Mouse (Mus musculus) adrenal gland, adult (tissue): ENCODE data around the gene Kcnt2.

Source experiments
- DNase-seq, 2 experiments: peaks; one replicate each; pipeline ENCODE4 v3.0.0; 2022 to 2023; ENCODE audit warnings: low spot score in 1 of 2; ENCODE audit not compliant: inconsistent age in 2 of 2

Kcnt2 gene

GRCm38 (mm10) chr1:140489816-140490215 lies 243.9 kb downstream of the Kcnt2 start:
- DNase-seq: no peak

- DNase-seq: no peak
Measured at GRCm38 (mm10) chr1:140491406-140491805, 245.4 kb downstream of the Kcnt2 start.

GRCm38 (mm10) chr1:140492237-140492636 lies 246.3 kb downstream of the Kcnt2 start:
- no peak for DNase-seq

- DNase-seq: no peak
Measured at GRCm38 (mm10) chr1:140513451-140513850, 267.5 kb downstream of the Kcnt2 start.

GRCm38 (mm10) chr1:140531285-140531908 lies 285.4 kb downstream of the Kcnt2 start:
- peak; percentile 11 to 70 for DNase-seq

GRCm38 (mm10) chr1:140534849-140535248 lies 288.9 kb downstream of the Kcnt2 start:
- no peak for DNase-seq

- peak in 1 of 2 experiments; percentile 27 for DNase-seq
Measured at GRCm38 (mm10) chr1:140542066-140542465, 296.1 kb downstream of the Kcnt2 start.

- no peak for DNase-seq
Measured at GRCm38 (mm10) chr1:140548711-140549110, 302.8 kb downstream of the Kcnt2 start.

GRCm38 (mm10) chr1:140560801-140561200 lies 314.8 kb downstream of the Kcnt2 start:
- no peak for DNase-seq

GRCm38 (mm10) chr1:140572141-140572540 lies 326.2 kb downstream of the Kcnt2 start:
- DNase-seq: no peak

- no peak for DNase-seq
Measured at GRCm38 (mm10) chr1:140578607-140579006, 332.6 kb downstream of the Kcnt2 start.

- no peak for DNase-seq
Measured at GRCm38 (mm10) chr1:140588302-140588701, 342.3 kb downstream of the Kcnt2 start.

- DNase-seq: no peak
Measured at GRCm38 (mm10) chr1:140608765-140609297, 362.9 kb downstream of the Kcnt2 start.

GRCm38 (mm10) chr1:140613101-140613500 lies 367.1 kb downstream of the Kcnt2 start:
- DNase-seq: no peak

GRCm38 (mm10) chr1:140614840-140615239 lies 368.9 kb downstream of the Kcnt2 start:
- no peak for DNase-seq

GRCm38 (mm10) chr1:140618164-140618563 lies 372.2 kb downstream of the Kcnt2 start:
- DNase-seq: no peak

- DNase-seq: no peak
Measured at GRCm38 (mm10) chr1:140624918-140625317, 379.0 kb downstream of the Kcnt2 start.

- no peak for DNase-seq
Measured at GRCm38 (mm10) chr1:140659607-140660340, 413.8 kb downstream of the Kcnt2 start.

GRCm38 (mm10) chr1:140660751-140661403 lies 414.9 kb downstream of the Kcnt2 start:
- no peak for DNase-seq

- peak in 1 of 2 experiments; percentile 49 for DNase-seq
Measured at GRCm38 (mm10) chr1:140661404-140661787, 415.4 kb downstream of the Kcnt2 start.
